Mouse (Mus musculus) lung, postnatal 0 days (tissue): ENCODE measurements around the gene Glis1. TPM values are rescaled to one million over a fixed set of nuclear protein-coding genes. Genes with fewer than 3 reads are reported as not detected.

ENCODE experiments used
- ATAC-seq: fragments of 200-750 bp; cut with Nextera tagmentation; 2 replicates; pipeline ENCODE4 v1.8.0; 2017; ENCODE audit warnings: moderate library complexity
- DNase-seq: peaks from one replicate; pipeline ENCODE4 v3.0.0-alpha.2; 2016; ENCODE audit warnings: low spot score
- H3K27ac ChIP-seq: fragments of 300-500 bp; sonication (generic); 2 replicates; pipeline ENCODE4 v1.5.1; 2014; ENCODE audit warnings: antibody characterized with exemption, mild to moderate bottlenecking, low read length, mixed read lengths
- H3K27me3 ChIP-seq: fragments of 300-500 bp; sonication (generic); replicated peaks from 2 replicates; pipeline ENCODE4 v1.6.1; 2014; ENCODE audit warnings: low read length, mixed read lengths; ENCODE audit not compliant: insufficient read depth
- H3K36me3 ChIP-seq: fragments of 300-500 bp; sonication (generic); 2 replicates; pipeline ENCODE4 v1.6.1; 2014; ENCODE audit warnings: low read length, mixed read lengths; ENCODE audit not compliant: insufficient read depth
- H3K4me1 ChIP-seq: fragments of 300-500 bp; sonication (generic); 2 replicates; pipeline ENCODE4 v1.6.1; 2014; ENCODE audit warnings: antibody characterized with exemption, low read depth, low read length, mixed read lengths; ENCODE audit not compliant: insufficient read depth
- H3K4me2 ChIP-seq: fragments of 300-500 bp; sonication (generic); replicated peaks from 2 replicates; pipeline ENCODE4 v1.6.1; 2014; ENCODE audit warnings: low read depth, mild to moderate bottlenecking, low read length, moderate library complexity, mixed read lengths
- H3K4me3 ChIP-seq: fragments of 300-500 bp; sonication (generic); 2 replicates; pipeline ENCODE4 v1.5.1; 2014; ENCODE audit warnings: low read depth, low read length
- H3K9ac ChIP-seq: fragments of 300-500 bp; sonication (generic); replicated peaks from 2 replicates; pipeline ENCODE4 v1.6.1; 2014; ENCODE audit warnings: low read depth, mild to moderate bottlenecking
- H3K9me3 ChIP-seq: fragments of 300-500 bp; sonication (generic); 2 replicates; pipeline ENCODE4 v1.6.1; 2016; ENCODE audit warnings: low read length, mixed read lengths
- CTCF ChIP-seq: IDR thresholded peaks from 2 replicates; pipeline ENCODE4 v1.5.1; 2016; ENCODE audit warnings: antibody characterized with exemption, mild to moderate bottlenecking
- EP300 ChIP-seq: IDR thresholded peaks from 2 replicates; pipeline ENCODE4 v1.6.1; 2016; ENCODE audit warnings: antibody characterized with exemption, mild to moderate bottlenecking, control low read depth
- WGBS: fragments of 180-500 bp; shearing (Covaris S2); extraction: QIAGEN DNeasy Blood & Tissue Kit; methylation state at CpG from one replicate; pipeline ENCODE4 v1.1.7; 2014; 5-methylcytosine and 5-hydroxymethylcytosine counted together
- polyA plus RNA-seq: library from polyadenylated mRNA; unstranded; fragments of >200 nt; fragmentation: Nextera tagmentation; extraction: Ambion mirVana; gene quantifications from 2 replicates; pipeline ENCODE4 v1.2.1, GENCODE M21; 2015

Glis1 gene
- polyA plus RNA-seq, 1 experiment from 2014 or later = 0.76 TPM

- TF ChIP-seq EP300 (no peak), CTCF (no peak)
- WGBS = 72% methylated on average over 11 of the region's 11 CpGs
- no peak for DNase-seq
- no peak for ATAC-seq
- Histone ChIP-seq H3K36me3 (no peaks in the 10 kb centered on the region), H3K27me3 (no peaks in the 10 kb centered on the region), H3K4me1 (no peaks in the 10 kb centered on the region), H3K4me3 (no peak overlapping the region), H3K4me2 (no peak overlapping the region), H3K27ac (no peak overlapping the region), H3K9me3 (no peaks in the 10 kb centered on the region), H3K9ac (no peak overlapping the region)
Observed at GRCm38 (mm10) chr4:107443621-107444020, 9.2 kb downstream of the Glis1 start.

DNA sequence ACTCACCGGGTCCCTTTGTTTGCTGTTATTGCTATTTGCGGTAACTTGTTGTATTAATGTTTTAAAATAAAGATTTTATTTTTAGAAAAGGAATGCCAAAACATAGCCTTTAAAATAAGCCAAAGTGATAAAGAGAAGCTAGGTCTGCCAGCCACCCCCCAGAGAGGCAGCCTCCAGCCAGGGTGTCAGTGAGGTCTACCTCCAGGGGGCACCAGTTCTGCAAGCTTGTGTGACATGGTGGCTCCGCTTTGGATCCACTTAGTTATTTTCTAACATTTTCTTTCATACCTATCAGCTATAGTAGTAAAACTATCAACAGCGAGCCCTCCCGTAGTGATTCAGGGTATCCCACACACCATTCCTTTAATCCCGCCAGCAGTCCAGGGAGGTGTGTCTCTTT, 14.1 kb downstream of the Glis1 start:
- no peak overlapping the region for H3K9ac ChIP-seq
- DNase-seq (no peak), ATAC-seq (no peak)
- no peak overlapping the region for H3K4me2 ChIP-seq
- 86% methylated on average over 6 of the region's 6 CpGs for WGBS
- H3K9me3 ChIP-seq = no peaks in the 10 kb centered on the region
- H3K4me3 ChIP-seq = no peak overlapping the region
- H3K36me3 ChIP-seq = no peaks in the 10 kb centered on the region
- H3K27ac ChIP-seq = no peak overlapping the region
- no peaks in the 10 kb centered on the region for H3K4me1 ChIP-seq
- TF ChIP-seq EP300 (no peak), CTCF (peak; percentile 45)
- H3K27me3 ChIP-seq = no peaks in the 10 kb centered on the region

DNA sequence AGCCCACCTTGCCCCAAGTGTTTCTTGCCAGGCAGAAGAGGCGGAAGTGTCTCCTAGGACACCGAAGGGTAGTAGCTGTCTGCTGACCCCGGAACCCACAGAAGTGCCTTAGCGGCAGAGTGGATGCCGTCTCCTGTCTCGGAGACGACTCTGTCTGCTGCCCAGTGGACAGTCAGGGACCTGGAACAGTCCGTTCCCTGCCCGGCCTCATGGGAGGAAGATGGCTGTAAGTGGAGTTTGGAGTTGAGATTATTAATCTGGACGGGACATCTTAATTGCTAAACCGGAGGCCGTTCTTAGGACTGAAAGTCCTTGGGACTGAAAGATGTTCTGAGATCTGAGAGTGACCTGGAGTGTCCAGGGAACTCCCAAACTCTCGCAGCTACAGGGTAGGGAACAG, 15.1 kb downstream of the Glis1 start:
- no peak overlapping the region for H3K27ac ChIP-seq
- no peaks in the 10 kb centered on the region for H3K36me3 ChIP-seq
- H3K4me1 ChIP-seq = no peaks in the 10 kb centered on the region
- no peaks in the 10 kb centered on the region for H3K27me3 ChIP-seq
- H3K9me3 ChIP-seq = no peaks in the 10 kb centered on the region
- DNase-seq (no peak), ATAC-seq (no peak)
- TF ChIP-seq EP300 (no peak), CTCF (no peak)
- WGBS = 81% methylated on average over 13 of the region's 13 CpGs
- H3K4me3 ChIP-seq = no peak overlapping the region
- H3K9ac ChIP-seq = no peak overlapping the region
- no peak overlapping the region for H3K4me2 ChIP-seq

DNA sequence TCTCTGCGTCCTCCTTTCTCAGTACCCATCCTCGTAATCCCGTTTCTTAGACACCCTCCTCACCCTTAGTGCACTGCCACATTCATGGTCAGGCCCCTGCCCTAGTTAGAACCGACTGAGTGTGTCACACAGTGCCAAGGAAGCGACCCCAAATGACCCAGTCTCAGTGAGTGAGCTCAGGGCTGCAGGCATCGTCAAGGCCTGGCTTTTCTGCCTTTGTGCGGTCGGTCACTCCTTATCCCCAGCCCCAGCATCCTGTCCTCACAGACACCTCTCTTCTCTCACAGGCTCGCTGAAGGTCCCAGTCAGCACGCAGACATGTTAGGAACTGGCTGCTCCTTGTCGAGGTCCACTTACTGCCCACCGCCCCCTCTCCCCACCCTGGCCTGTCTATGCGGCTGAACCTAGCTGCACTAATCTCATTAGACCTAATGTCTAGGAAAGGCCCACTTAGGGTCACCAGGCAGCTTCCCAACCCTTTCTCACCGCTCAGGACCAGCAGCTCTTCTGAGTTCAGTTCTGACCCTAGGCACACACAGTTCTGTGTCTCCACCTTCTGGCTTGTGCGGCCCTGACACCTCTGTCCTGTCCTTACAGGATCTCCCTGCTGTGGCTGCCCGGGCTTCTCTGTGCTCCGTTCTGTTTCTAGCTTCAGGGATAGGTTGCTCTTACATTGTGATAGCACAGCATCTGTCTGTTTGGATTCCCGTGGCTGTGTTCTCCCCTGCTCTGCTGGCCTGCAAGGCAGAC, 18.1 kb downstream of the Glis1 start:
- Histone ChIP-seq H3K9ac (no peak overlapping the region), H3K36me3 (no peaks in the 10 kb centered on the region), H3K9me3 (no peaks in the 10 kb centered on the region), H3K4me1 (no peaks in the 10 kb centered on the region), H3K4me2 (no peak overlapping the region), H3K27ac (no peak overlapping the region), H3K4me3 (no peak overlapping the region), H3K27me3 (no peaks in the 10 kb centered on the region)
- no peak for TF ChIP-seq CTCF
- no peak for TF ChIP-seq EP300
- no peak for DNase-seq
- no peak for ATAC-seq
- WGBS = 76% methylated on average over 18 of the region's 18 CpGs

DNA sequence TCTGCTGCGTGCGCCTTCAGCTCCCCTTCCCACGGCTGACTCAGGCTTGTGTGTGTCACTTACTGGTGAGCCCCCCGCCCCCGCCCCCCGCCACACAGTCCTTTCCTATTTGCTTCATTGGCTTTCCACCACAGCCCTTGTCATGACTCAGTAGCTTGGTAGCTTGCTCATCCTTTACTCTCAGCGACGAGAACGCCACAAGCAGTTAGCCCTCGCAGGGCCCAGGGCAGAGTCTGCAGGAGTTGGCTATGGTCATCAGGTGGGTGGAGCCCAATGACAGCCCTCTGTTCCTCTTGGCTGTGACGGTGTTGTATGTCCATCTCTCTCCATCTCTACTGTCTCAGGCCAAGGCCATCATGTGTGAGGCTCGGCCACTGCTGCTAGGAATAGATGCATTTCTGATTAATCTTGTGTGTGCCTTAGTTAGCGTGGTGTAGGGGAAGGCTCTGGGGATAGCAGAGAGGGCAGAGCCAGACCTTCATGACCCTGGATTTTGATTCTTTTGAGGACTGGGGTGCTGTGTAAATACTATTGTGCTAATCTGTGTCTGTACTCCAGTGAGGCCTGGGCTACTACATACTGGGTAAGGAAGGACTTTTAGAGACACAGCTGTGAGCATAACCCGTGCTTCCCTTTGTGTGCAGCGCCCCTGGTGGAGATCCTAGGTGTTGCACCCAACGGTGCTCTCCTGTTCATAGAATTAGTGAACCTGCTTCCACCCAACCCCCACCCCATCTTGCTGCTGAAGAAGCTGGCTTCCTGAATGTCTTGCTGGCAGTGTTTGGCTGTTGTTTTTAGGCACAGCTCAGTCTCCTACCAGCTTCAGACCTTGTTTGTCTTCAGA, 19.0 kb downstream of the Glis1 start:
- WGBS = 62% methylated on average over 16 of the region's 16 CpGs
- ATAC-seq (peak; percentile 72), DNase-seq (peak; percentile 82)
- Histone ChIP-seq H3K4me1 (no peaks in the 10 kb centered on the region), H3K36me3 (no peaks in the 10 kb centered on the region), H3K9ac (no peak overlapping the region), H3K4me3 (no peak overlapping the region), H3K27ac (no peak overlapping the region), H3K27me3 (no peaks in the 10 kb centered on the region), H3K9me3 (no peaks in the 10 kb centered on the region), H3K4me2 (no peak overlapping the region)
- TF ChIP-seq EP300 (no peak), CTCF (peak; percentile 94)

DNA sequence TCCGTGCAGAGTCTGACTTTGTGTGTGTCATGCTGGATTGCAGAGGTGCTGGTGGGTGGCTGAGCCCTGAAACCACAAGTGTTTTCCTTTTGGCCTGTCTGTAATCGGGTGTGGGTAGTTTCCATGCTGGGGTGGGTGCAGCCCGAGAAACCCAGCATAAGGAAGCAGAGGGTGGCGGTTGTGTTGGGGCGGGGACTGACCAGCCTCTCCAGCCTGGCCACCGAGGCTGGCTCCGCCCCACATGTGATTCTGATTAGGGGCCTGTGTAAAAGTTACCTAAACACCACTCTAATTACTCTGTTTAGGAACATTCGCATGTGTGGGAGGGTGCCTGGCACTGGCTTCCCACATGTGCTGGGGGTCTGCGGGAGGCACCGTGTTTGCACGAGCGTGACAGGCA, 23.2 kb downstream of the Glis1 start:
- H3K4me3 ChIP-seq = no peak overlapping the region
- ATAC-seq = no peak
- TF ChIP-seq EP300 (no peak), CTCF (no peak)
- 44% methylated on average over 12 of the region's 12 CpGs for WGBS
- no peaks in the 10 kb centered on the region for H3K27me3 ChIP-seq
- no peak for DNase-seq
- H3K36me3 ChIP-seq = no peaks in the 10 kb centered on the region
- H3K9me3 ChIP-seq = no peaks in the 10 kb centered on the region
- H3K9ac ChIP-seq = no peak overlapping the region
- no peaks in the 10 kb centered on the region for H3K4me1 ChIP-seq
- H3K4me2 ChIP-seq = no peak overlapping the region
- H3K27ac ChIP-seq = no peak overlapping the region
